Mouse (Mus musculus) CH12.LX (cell line): ENCODE results near the gene Ptp4a2.

Experiments used
- CTCF ChIP-seq, 2 experiments: IDR thresholded peaks in 1 of 2; conservative IDR thresholded peaks in 1 of 2; 2 replicates each; pipeline ENCODE4 v1.5.1; 2011 to 2012; ENCODE audit warnings: low read depth in 2 of 2, low read length in 2 of 2, improper control_type of control experiment in 1 of 2, inconsistent platforms in 1 of 2, mild to moderate bottlenecking in 1 of 2, moderate library complexity in 1 of 2
- GABPA ChIP-seq: IDR thresholded peaks from 2 replicates; pipeline ENCODE4 v1.6.1; 2012; ENCODE audit warnings: low read depth, low read length, improper control_type of control experiment, inconsistent platforms; ENCODE audit not compliant: insufficient replicate concordance
- IRF4 ChIP-seq: IDR thresholded peaks from 2 replicates; pipeline ENCODE4 v1.6.1; 2014; ENCODE audit warnings: low read depth, mild to moderate bottlenecking, inconsistent platforms, low read length, improper control_type of control experiment
- RAD21 ChIP-seq: IDR thresholded peaks from 2 replicates; pipeline ENCODE4 v1.6.1; 2011; ENCODE audit warnings: low read depth, mild to moderate bottlenecking, low read length, improper control_type of control experiment, moderate library complexity

- TF ChIP-seq IRF4 = no peak
- no peak for TF ChIP-seq CTCF (conservative IDR thresholded peaks at IDR 0.05 in 1 of 2, IDR thresholded peaks at IDR 0.05 in 1 of 2; ENCODE audit: low read depth in 2 of 2, low read length in 2 of 2)
- TF ChIP-seq GABPA = no peak
- TF ChIP-seq RAD21 = no peak
Measured at GRCm38 (mm10) chr4:129868211-129868610, 57.2 kb downstream of the Ptp4a2 start.
